Mouse (Mus musculus) limb, embryonic 15.5 days (tissue): ENCODE results near the gene Bbx. TPM values are rescaled to one million over a fixed set of nuclear protein-coding genes. Genes with fewer than 3 reads are reported as not detected.
A peak's percentile ranks its signal among the peaks of the same experiment; 100 is the strongest.

Experiments
- ATAC-seq: fragments of 200-750 bp; cut with Nextera tagmentation; 2 replicates; pipeline ENCODE4 v1.8.0; 2017; ENCODE audit warnings: low read depth, moderate TSS enrichment; ENCODE audit not compliant: insufficient number of reproducible peaks, low FRiP score, low TSS enrichment
- H3K27ac ChIP-seq: fragments of 300-500 bp; sonication (generic); 2 replicates; pipeline ENCODE4 v1.5.1; 2015; ENCODE audit warnings: moderate library complexity, mild to moderate bottlenecking, inconsistent platforms
- H3K27me3 ChIP-seq: fragments of 300-500 bp; sonication (generic); 2 replicates; pipeline ENCODE4 v1.6.1; 2015; ENCODE audit warnings: inconsistent platforms
- H3K36me3 ChIP-seq: fragments of 300-500 bp; sonication (generic); 2 replicates; pipeline ENCODE4 v1.6.1; 2015; ENCODE audit warnings: inconsistent platforms
- H3K4me1 ChIP-seq: fragments of 300-500 bp; sonication (generic); 2 replicates; pipeline ENCODE4 v1.6.1; 2015; ENCODE audit warnings: inconsistent platforms
- H3K4me2 ChIP-seq: fragments of 300-500 bp; sonication (generic); 2 replicates; pipeline ENCODE4 v1.6.1; 2015; ENCODE audit warnings: mild to moderate bottlenecking, inconsistent platforms
- H3K4me3 ChIP-seq: fragments of 300-500 bp; sonication (generic); 2 replicates; pipeline ENCODE4 v1.5.1; 2015; ENCODE audit warnings: mild to moderate bottlenecking, inconsistent platforms
- H3K9ac ChIP-seq: fragments of 300-500 bp; sonication (generic); 2 replicates; pipeline ENCODE4 v1.6.1; 2015; ENCODE audit warnings: inconsistent platforms
- H3K9me3 ChIP-seq: fragments of 300-500 bp; sonication (generic); 2 replicates; pipeline ENCODE4 v1.6.1; 2016; ENCODE audit warnings: inconsistent platforms
- WGBS: fragments of 180-500 bp; shearing (Covaris S2); methylation state at CpG from one replicate; pipeline ENCODE4 v1.1.7; 2015; 5-methylcytosine and 5-hydroxymethylcytosine counted together
- polyA plus RNA-seq: library from polyadenylated mRNA; unstranded; fragments of >200 nt; fragmentation: Nextera tagmentation; extraction: Ambion mirVana; gene quantifications from 2 replicates; pipeline ENCODE4 v1.2.1, GENCODE M21; 2015

Bbx gene
- polyA plus RNA-seq, 1 experiment from 2014 or later, result 43.0 TPM

- H3K4me3 ChIP-seq, result no peak overlapping the region
- H3K4me2 ChIP-seq, result no peak overlapping the region
- H3K4me1 ChIP-seq, result 0 out of 2 replicates have a peak, but pooled peaks cover 5% of the 10 kb centered on the region
- no peak overlapping the region for H3K27ac ChIP-seq
- no peaks in the 10 kb centered on the region for H3K9me3 ChIP-seq
- H3K36me3 ChIP-seq, result no peaks in the 10 kb centered on the region
- 91% methylated on average over 4 of the region's 4 CpGs for WGBS
- H3K9ac ChIP-seq, result no peak overlapping the region
- H3K27me3 ChIP-seq, result no peaks in the 10 kb centered on the region
- ATAC-seq, result no peak
These were observed 220.5 kb downstream of the Bbx start for GRCm38 (mm10) chr16:50211727-50212126.

GRCm38 (mm10) chr16:50211231-50211630 lies 221.0 kb downstream of the Bbx start:
- no peak overlapping the region for H3K4me2 ChIP-seq
- WGBS, result 73% methylated on average over 6 of the region's 6 CpGs

GRCm38 (mm10) chr16:50210742-50211141 lies 221.4 kb downstream of the Bbx start:
- H3K9me3 ChIP-seq, result no peaks in the 10 kb centered on the region
- no peaks in the 10 kb centered on the region for H3K27me3 ChIP-seq
- 77% methylated on average over 2 of the region's 2 CpGs for WGBS
- no peak for ATAC-seq
- H3K4me1 ChIP-seq, result peaks cover 8% of the 10 kb centered on the region; the same call in 1 of the 2 replicates
- H3K4me3 ChIP-seq, result no peak overlapping the region
- no peaks in the 10 kb centered on the region for H3K36me3 ChIP-seq
- H3K9ac ChIP-seq, result no peak overlapping the region
- H3K4me2 ChIP-seq, result no peak overlapping the region
- peak overlapping the region; percentile 72 for H3K27ac ChIP-seq

More at GRCm38 (mm10) chr16:50211231-50211630, 221.0 kb downstream of the Bbx start:
- Histone ChIP-seq H3K4me3 (no peak overlapping the region), H3K27me3 (no peaks in the 10 kb centered on the region), H3K4me1 (peaks cover 5% of the 10 kb centered on the region; the same call in 1 of the 2 replicates), H3K9ac (no peak overlapping the region), H3K9me3 (no peaks in the 10 kb centered on the region), H3K36me3 (no peaks in the 10 kb centered on the region), H3K27ac (no peak overlapping the region)
- no peak for ATAC-seq

- H3K9ac ChIP-seq, result no peak overlapping the region
- no peaks in the 10 kb centered on the region for H3K9me3 ChIP-seq
- peaks cover 8% of the 10 kb centered on the region; the same call in 1 of the 2 replicates for H3K4me1 ChIP-seq
- H3K27me3 ChIP-seq, result no peaks in the 10 kb centered on the region
- no peak overlapping the region for H3K4me3 ChIP-seq
- no peak for ATAC-seq
- H3K27ac ChIP-seq, result no peak overlapping the region
- peaks cover 20% of the 10 kb centered on the region for H3K36me3 ChIP-seq
- H3K4me2 ChIP-seq, result no peak overlapping the region
- 84% methylated on average over 3 of the region's 3 CpGs for WGBS
These were observed 227.2 kb downstream of the Bbx start for GRCm38 (mm10) chr16:50204944-50205343.

GRCm38 (mm10) chr16:50201546-50202151 lies 230.5 kb downstream of the Bbx start:
- no peak overlapping the region for H3K9ac ChIP-seq
- H3K4me1 ChIP-seq, result peaks cover 4% of the 10 kb centered on the region; the same call in 1 of the 2 replicates
- H3K9me3 ChIP-seq, result no peaks in the 10 kb centered on the region
- H3K4me2 ChIP-seq, result no peak overlapping the region
- peaks cover 35% of the 10 kb centered on the region for H3K36me3 ChIP-seq
- WGBS, result 80% methylated on average over 7 of the region's 7 CpGs
- no peaks in the 10 kb centered on the region for H3K27me3 ChIP-seq
- H3K4me3 ChIP-seq, result no peak overlapping the region
- H3K27ac ChIP-seq, result no peak overlapping the region
- no peak for ATAC-seq

- Histone ChIP-seq H3K27ac (no peak overlapping the region), H3K4me3 (no peak overlapping the region), H3K27me3 (no peaks in the 10 kb centered on the region), H3K36me3 (peaks cover 35% of the 10 kb centered on the region), H3K9me3 (no peaks in the 10 kb centered on the region), H3K4me2 (no peak overlapping the region), H3K4me1 (no peaks in the 10 kb centered on the region), H3K9ac (no peak overlapping the region)
- 91% methylated on average over 15 of the region's 15 CpGs for WGBS
- ATAC-seq, result no peak
These were observed 232.0 kb downstream of the Bbx start for GRCm38 (mm10) chr16:50200214-50200613.

- Histone ChIP-seq H3K36me3 (peaks cover 31% of the 10 kb centered on the region), H3K9me3 (no peaks in the 10 kb centered on the region)
- WGBS, result 33% methylated on average over 4 of the region's 4 CpGs
These were observed 236.1 kb downstream of the Bbx start for GRCm38 (mm10) chr16:50196118-50196517.

GRCm38 (mm10) chr16:50192626-50193025 lies 239.6 kb downstream of the Bbx start:
- ATAC-seq, result no peak
- no peak overlapping the region for H3K9ac ChIP-seq
- 0 out of 2 replicates have a peak, but pooled peaks cover 2% of the 10 kb centered on the region for H3K4me1 ChIP-seq
- peaks cover 7% of the 10 kb centered on the region; the same call in 1 of the 2 replicates for H3K36me3 ChIP-seq
- no peaks in the 10 kb centered on the region for H3K27me3 ChIP-seq
- H3K9me3 ChIP-seq, result no peaks in the 10 kb centered on the region
- WGBS, result 95% methylated on average over 1 of the region's 1 CpGs
- no peak overlapping the region for H3K27ac ChIP-seq
- H3K4me2 ChIP-seq, result no peak overlapping the region
- no peak overlapping the region for H3K4me3 ChIP-seq

More at GRCm38 (mm10) chr16:50196118-50196517, 236.1 kb downstream of the Bbx start:
- Histone ChIP-seq H3K27ac (no peak overlapping the region), H3K4me2 (no peak overlapping the region), H3K4me3 (no peak overlapping the region), H3K9ac (no peak overlapping the region), H3K4me1 (no peaks in the 10 kb centered on the region), H3K27me3 (no peaks in the 10 kb centered on the region)
- no peak for ATAC-seq

GRCm38 (mm10) chr16:50189108-50189507 lies 243.1 kb downstream of the Bbx start:
- peaks cover 7% of the 10 kb centered on the region; the same call in 1 of the 2 replicates for H3K36me3 ChIP-seq
- H3K4me2 ChIP-seq, result no peak overlapping the region
- peaks cover 7% of the 10 kb centered on the region; the same call in 1 of the 2 replicates for H3K4me1 ChIP-seq
- H3K27me3 ChIP-seq, result no peaks in the 10 kb centered on the region
- WGBS, result 34% methylated on average over 6 of the region's 6 CpGs
- H3K9ac ChIP-seq, result no peak overlapping the region
- no peak for ATAC-seq
- H3K27ac ChIP-seq, result no peak overlapping the region
- H3K4me3 ChIP-seq, result no peak overlapping the region
- H3K9me3 ChIP-seq, result no peaks in the 10 kb centered on the region

- ATAC-seq, result no peak
- Histone ChIP-seq H3K27me3 (no peaks in the 10 kb centered on the region), H3K4me3 (no peak overlapping the region), H3K9ac (no peak overlapping the region), H3K4me1 (peaks cover 7% of the 10 kb centered on the region; the same call in 1 of the 2 replicates), H3K36me3 (no peaks in the 10 kb centered on the region), H3K27ac (no peak overlapping the region), H3K4me2 (no peak overlapping the region), H3K9me3 (no peaks in the 10 kb centered on the region)
- 78% methylated on average over 6 of the region's 6 CpGs for WGBS
These were observed 245.6 kb downstream of the Bbx start for GRCm38 (mm10) chr16:50186604-50187003.

- H3K4me3 ChIP-seq, result no peak overlapping the region
- peaks cover 7% of the 10 kb centered on the region; the same call in 1 of the 2 replicates for H3K4me1 ChIP-seq
- H3K27ac ChIP-seq, result no peak overlapping the region
- WGBS, result 14% methylated on average over 5 of the region's 5 CpGs
- no peak overlapping the region for H3K9ac ChIP-seq
- ATAC-seq, result no peak
- H3K9me3 ChIP-seq, result no peaks in the 10 kb centered on the region
- H3K36me3 ChIP-seq, result no peaks in the 10 kb centered on the region
- no peak overlapping the region for H3K4me2 ChIP-seq
- H3K27me3 ChIP-seq, result no peaks in the 10 kb centered on the region
These were observed 247.1 kb downstream of the Bbx start for GRCm38 (mm10) chr16:50185041-50185440.

GRCm38 (mm10) chr16:50182988-50183387 lies 249.2 kb downstream of the Bbx start:
- Histone ChIP-seq H3K9me3 (no peaks in the 10 kb centered on the region), H3K4me3 (no peak overlapping the region), H3K27ac (no peak overlapping the region), H3K4me2 (no peak overlapping the region), H3K4me1 (peaks cover 4% of the 10 kb centered on the region; the same call in 1 of the 2 replicates), H3K36me3 (no peaks in the 10 kb centered on the region), H3K9ac (no peak overlapping the region), H3K27me3 (no peaks in the 10 kb centered on the region)
- 68% methylated on average over 8 of the region's 8 CpGs for WGBS
- no peak for ATAC-seq
